Comparison of ENCODE assay signal across 20 mouse cellular contexts in the genomic region with DNA sequence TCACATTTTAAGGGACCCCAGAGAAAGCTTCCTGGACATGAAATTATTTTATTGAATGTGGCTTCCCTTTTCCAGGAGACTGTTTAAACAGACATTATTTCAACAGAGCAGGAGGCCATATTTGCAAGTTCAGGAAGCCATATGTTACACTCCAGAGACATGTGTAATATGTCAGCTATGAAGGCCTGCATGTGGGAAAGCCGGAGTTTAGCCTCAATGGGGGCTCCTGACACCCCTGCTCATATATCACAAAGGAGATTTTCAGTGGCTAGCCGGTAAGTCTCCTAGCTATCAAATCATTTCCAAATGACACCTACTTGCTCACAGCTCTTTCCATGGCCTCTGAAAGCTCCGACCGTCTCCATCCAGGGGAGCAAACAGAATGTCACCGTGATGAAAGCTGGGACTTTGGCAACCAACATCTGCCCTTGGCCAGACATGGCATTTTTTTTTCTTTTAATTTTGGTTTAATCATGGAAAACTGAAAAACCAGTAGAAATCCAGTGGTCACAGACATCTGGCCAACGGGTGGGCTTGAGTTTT.
DNase-seq lines count a peak whose midpoint lies in the region; ATAC-seq and TF ChIP-seq lines count a peak whose summit lies in the region.
"Had no signal": no experiment of that assay in that cellular context is flagged by ENCODE, and none has a peak within 500 bp of the region (broad histone marks: within the 10 kb centered on the region; RNA-seq: fewer than 3 reads in every experiment).

No protein-coding gene starts in this region.

- 39% methylated on average over 6 of the region's 6 CpGs for WGBS in kidney, embryonic 15.5 days
- 34% methylated on average over 6 of the region's 6 CpGs for WGBS in embryonic facial prominence, embryonic 14.5 days
- WGBS in limb, embryonic 14.5 days, result 30% methylated on average over 6 of the region's 6 CpGs
- WGBS in heart, embryonic 12.5 days, result 73% methylated on average over 6 of the region's 6 CpGs

- no peaks in the 10 kb centered on the region for H3K27me3 ChIP-seq in kidney, embryonic 15.5 days
- H3K27me3 ChIP-seq in embryonic facial prominence, embryonic 14.5 days (replicated peaks; ENCODE audit: control insufficient read depth, insufficient read depth, low read length), result no peaks in the 10 kb centered on the region
- H3K27me3 ChIP-seq in limb, embryonic 14.5 days (ENCODE audit: control insufficient read depth, insufficient read depth, low read length), result no peaks in the 10 kb centered on the region
- no peaks in the 10 kb centered on the region for H3K27me3 ChIP-seq in heart, embryonic 12.5 days (replicated peaks)
- H3K27me3 ChIP-seq: liver, embryonic 12.5 days; megakaryocyte, embryonic 14.5 days; midbrain, embryonic 15.5 days; stomach, embryonic 15.5 days had no signal

- H3K9ac ChIP-seq in kidney, embryonic 15.5 days, result no peak overlapping the region
- no peak overlapping the region for H3K9ac ChIP-seq in embryonic facial prominence, embryonic 14.5 days (ENCODE audit: low read depth, low read length)
- H3K9ac ChIP-seq in limb, embryonic 14.5 days (ENCODE audit: low read depth, low read length, severe bottlenecking), result no peak overlapping the region
- no peak overlapping the region for H3K9ac ChIP-seq in heart, embryonic 12.5 days
- H3K9ac ChIP-seq: forebrain, postnatal 0 days; liver, embryonic 12.5 days; midbrain, embryonic 15.5 days; stomach, embryonic 15.5 days had no signal

- H3K36me3 ChIP-seq in kidney, embryonic 15.5 days, result peaks cover 5% of the 10 kb centered on the region; the same call in 1 of the 2 replicates
- peaks cover 7% of the 10 kb centered on the region for H3K36me3 ChIP-seq in embryonic facial prominence, embryonic 14.5 days (ENCODE audit: control insufficient read depth, insufficient read depth, low read length)
- H3K36me3 ChIP-seq in limb, embryonic 14.5 days (ENCODE audit: control insufficient read depth, insufficient read depth, low read length), result peaks cover 9% of the 10 kb centered on the region
- H3K36me3 ChIP-seq in heart, embryonic 12.5 days, result no peaks in the 10 kb centered on the region
- H3K36me3 ChIP-seq: liver, embryonic 12.5 days; midbrain, embryonic 15.5 days; stomach, embryonic 15.5 days had no signal

- no peak overlapping the region for H3K4me3 ChIP-seq in kidney, embryonic 15.5 days (replicated peaks)
- H3K4me3 ChIP-seq in embryonic facial prominence, embryonic 14.5 days (ENCODE audit: low read depth, low read length), result no peak overlapping the region
- no peak overlapping the region for H3K4me3 ChIP-seq in limb, embryonic 14.5 days (replicated peaks; ENCODE audit: low read length)
- H3K4me3 ChIP-seq in heart, embryonic 12.5 days, result no peak overlapping the region
- H3K4me3 ChIP-seq: liver, embryonic 12.5 days; megakaryocyte, embryonic 14.5 days; midbrain, embryonic 15.5 days; myocyte; stomach, embryonic 15.5 days had no signal

- no peak overlapping the region for H3K4me2 ChIP-seq in kidney, embryonic 15.5 days
- no peak overlapping the region for H3K4me2 ChIP-seq in embryonic facial prominence, embryonic 14.5 days (ENCODE audit: low read depth, low read length)
- H3K4me2 ChIP-seq in limb, embryonic 14.5 days (replicated peaks; ENCODE audit: low read depth, low read length, severe bottlenecking), result no peak overlapping the region
- no peak overlapping the region for H3K4me2 ChIP-seq in heart, embryonic 12.5 days
- H3K4me2 ChIP-seq: liver, embryonic 12.5 days; midbrain, embryonic 15.5 days; stomach, embryonic 15.5 days had no signal

- H3K4me1 ChIP-seq in kidney, embryonic 15.5 days, result peaks cover 59% of the 10 kb centered on the region
- H3K4me1 ChIP-seq in embryonic facial prominence, embryonic 14.5 days (ENCODE audit: control insufficient read depth, insufficient read depth, low read length), result peaks cover 26% of the 10 kb centered on the region
- peaks cover 38% of the 10 kb centered on the region for H3K4me1 ChIP-seq in limb, embryonic 14.5 days (ENCODE audit: control insufficient read depth, insufficient read depth, low read length)
- H3K4me1 ChIP-seq in heart, embryonic 12.5 days (replicated peaks), result peaks cover 12% of the 10 kb centered on the region

- peak; percentile 31 for DNase-seq in embryo, embryonic 10.5 days (ENCODE audit: low spot score)
- DNase-seq in embryo, embryonic 10 days (ENCODE audit: low spot score), result no peak
- no peak for DNase-seq in kidney, adult 9 months
- no peak for DNase-seq in embryonic facial prominence, embryonic 14.5 days (ENCODE audit: low spot score)
- DNase-seq in limb, embryonic 14.5 days (ENCODE audit: low spot score), result peak; percentile 44
- no peak for DNase-seq in spleen, adult 18-20 months
- DNase-seq: adrenal gland, adult 8-10 months; cerebellum, adult 9-11 months; forebrain, postnatal 0 days; heart, adult 18-20 months; heart, postnatal 4 days; lung, adult 2 months; right cerebral cortex, postnatal 14 days had no signal

- H3K9me3 ChIP-seq in kidney, embryonic 15.5 days (replicated peaks), result no peaks in the 10 kb centered on the region
- H3K9me3 ChIP-seq in embryonic facial prominence, embryonic 14.5 days (ENCODE audit: control insufficient read depth, low read length), result no peaks in the 10 kb centered on the region
- H3K9me3 ChIP-seq in limb, embryonic 14.5 days (ENCODE audit: control insufficient read depth, low read length), result no peaks in the 10 kb centered on the region
- no peaks in the 10 kb centered on the region for H3K9me3 ChIP-seq in heart, embryonic 12.5 days (replicated peaks)
- H3K9me3 ChIP-seq: liver, embryonic 12.5 days; megakaryocyte, embryonic 14.5 days; midbrain, embryonic 15.5 days; stomach, embryonic 15.5 days had no signal

- ATAC-seq in kidney, embryonic 15.5 days (replicated peaks; ENCODE audit: low FRiP score), result no peak
- no peak for ATAC-seq in embryonic facial prominence, embryonic 14.5 days (ENCODE audit: low read depth)
- ATAC-seq in limb, embryonic 14.5 days (ENCODE audit: low FRiP score, low read depth), result peak; percentile 30; the same call in 1 of the 2 replicates
- ATAC-seq in heart, embryonic 12.5 days (ENCODE audit: insufficient number of reproducible peaks, low FRiP score), result no peak
- ATAC-seq: forebrain, postnatal 0 days; liver, embryonic 12.5 days; midbrain, embryonic 15.5 days had no signal

- H3K27ac ChIP-seq in kidney, embryonic 15.5 days, result peak overlapping the region; percentile 49
- 0 out of 2 replicates have a peak overlapping the region, but pooled peaks have one; percentile 16 for H3K27ac ChIP-seq in embryonic facial prominence, embryonic 14.5 days (replicated peaks; ENCODE audit: low read depth, low read length)
- H3K27ac ChIP-seq in limb, embryonic 14.5 days (replicated peaks; ENCODE audit: low read depth, low read length), result no peak overlapping the region; the same call in 1 of the 2 replicates
- no peak overlapping the region for H3K27ac ChIP-seq in heart, embryonic 12.5 days (ENCODE audit: poor library complexity, severe bottlenecking)
- H3K27ac ChIP-seq: liver, embryonic 12.5 days; midbrain, embryonic 15.5 days; stomach, embryonic 15.5 days had no signal

- no peak for TF ChIP-seq POLR2A in limb, embryonic 14.5 days (IDR thresholded peaks at IDR 0.05; ENCODE audit: borderline replicate concordance, extremely low read depth, insufficient read depth, insufficient read length)

Comparison
In these comparisons a context has a peak if more than half of its experiments do, and no peak if none do; other contexts are left out.
1. DNase-seq: peak in embryo, embryonic 10.5 days (single experiment) and limb, embryonic 14.5 days (single experiment); none in embryo, embryonic 10 days (single experiment), kidney, adult 9 months (single experiment), embryonic facial prominence, embryonic 14.5 days (single experiment) and spleen, adult 18-20 months (0 of 2).
2. H3K27ac ChIP-seq: peak in kidney, embryonic 15.5 days (single experiment) and embryonic facial prominence, embryonic 14.5 days (single experiment); none in limb, embryonic 14.5 days (single experiment) and heart, embryonic 12.5 days (single experiment).